Mouse (Mus musculus) heart, embryonic 11.5 days (tissue): ENCODE data around the gene Creb3l1. TPM values are rescaled to one million over a fixed set of nuclear protein-coding genes. Genes with fewer than 3 reads are reported as not detected.
A peak's percentile ranks its signal among the peaks of the same experiment; 100 is the strongest.

Experiments
- ATAC-seq: fragments of 200-750 bp; cut with Nextera tagmentation; replicated peaks from 2 replicates; pipeline ENCODE4 v1.8.0; 2017; ENCODE audit warnings: moderate library complexity; ENCODE audit not compliant: insufficient number of reproducible peaks, low FRiP score, low TSS enrichment
- H3K27ac ChIP-seq: fragments of 300-500 bp; sonication (generic); 2 replicates; pipeline ENCODE4 v1.5.1; 2014; ENCODE audit warnings: mild to moderate bottlenecking, low read depth, low read length
- H3K27me3 ChIP-seq: fragments of 300-500 bp; sonication (generic); 2 replicates; pipeline ENCODE4 v1.6.1; 2014; ENCODE audit warnings: mild to moderate bottlenecking, low read length, mixed read lengths; ENCODE audit not compliant: control insufficient read depth, insufficient read depth
- H3K36me3 ChIP-seq: fragments of 300-500 bp; sonication (generic); 2 replicates; pipeline ENCODE4 v1.6.1; 2014; ENCODE audit warnings: mild to moderate bottlenecking, low read length, moderate library complexity, mixed read lengths; ENCODE audit not compliant: control insufficient read depth, insufficient read depth
- H3K4me1 ChIP-seq: fragments of 300-500 bp; sonication (generic); 2 replicates; pipeline ENCODE4 v1.6.1; 2014; ENCODE audit warnings: low read length; ENCODE audit not compliant: control insufficient read depth, insufficient read depth
- H3K4me2 ChIP-seq: fragments of 300-500 bp; sonication (generic); 2 replicates; pipeline ENCODE4 v1.6.1; 2014; ENCODE audit warnings: mild to moderate bottlenecking, moderate library complexity
- H3K4me3 ChIP-seq: fragments of 300-500 bp; sonication (generic); 2 replicates; pipeline ENCODE4 v1.5.1; 2014; ENCODE audit warnings: low read depth, low read length
- H3K9ac ChIP-seq: fragments of 300-500 bp; sonication (generic); 2 replicates; pipeline ENCODE4 v1.6.1; 2014; ENCODE audit warnings: mild to moderate bottlenecking, low read depth, low read length, moderate library complexity
- H3K9me3 ChIP-seq: fragments of 300-500 bp; sonication (generic); replicated peaks from 2 replicates; pipeline ENCODE4 v1.6.1; 2016; ENCODE audit warnings: low read length; ENCODE audit not compliant: control insufficient read depth
- WGBS: fragments of 180-500 bp; shearing (Covaris S2); extraction: QIAGEN DNeasy Blood & Tissue Kit; methylation state at CpG from one replicate; pipeline ENCODE4 v1.1.7; 2014; ENCODE audit not compliant: insufficient replicate concordance; 5-methylcytosine and 5-hydroxymethylcytosine counted together
- polyA plus RNA-seq: library from polyadenylated mRNA; unstranded; fragments of >200 nt; fragmentation: Nextera tagmentation; extraction: Ambion mirVana; gene quantifications from 2 replicates; pipeline ENCODE4 v1.2.1, GENCODE M21; 2014

Gene Creb3l1
- polyA plus RNA-seq, 1 experiment from 2014 or later: 8.2 TPM

DNA sequence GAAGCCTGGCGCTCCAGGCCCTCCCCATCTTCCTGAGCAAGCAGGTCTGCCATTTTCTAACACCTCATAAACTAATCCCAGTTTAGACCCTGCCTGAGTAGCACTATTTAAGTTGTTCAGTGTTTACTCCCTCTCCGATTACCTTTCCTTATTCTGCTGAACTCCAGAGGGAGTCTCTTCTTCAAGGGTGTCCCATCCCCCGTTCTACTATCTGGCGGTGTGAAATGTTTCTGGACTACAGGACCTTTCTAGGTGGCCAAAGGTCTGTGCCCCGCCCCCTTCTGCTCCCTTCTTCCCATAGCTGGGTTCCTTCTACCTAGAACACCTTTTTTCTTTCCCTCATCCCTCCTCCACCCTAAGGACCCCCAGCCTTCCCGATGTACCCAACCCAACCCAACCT, 36.0 kb upstream of the Creb3l1 start:
- no peak for ATAC-seq
- H3K27me3 ChIP-seq: peaks cover 26% of the 10 kb centered on the region
- H3K27ac ChIP-seq: no peak overlapping the region
- no peaks in the 10 kb centered on the region for H3K36me3 ChIP-seq
- peaks cover 10% of the 10 kb centered on the region; the same call in 1 of the 2 replicates for H3K4me1 ChIP-seq
- no peaks in the 10 kb centered on the region for H3K9me3 ChIP-seq
- H3K4me2 ChIP-seq: peak overlapping the region; percentile 99
- peak overlapping the region; percentile 65 for H3K4me3 ChIP-seq
- H3K9ac ChIP-seq: no peak overlapping the region
- WGBS: 12% methylated on average over 6 of the region's 6 CpGs

GRCm38 (mm10) chr2:92059481-92060220, 35.3 kb upstream of the Creb3l1 start:
- no peak overlapping the region for H3K27ac ChIP-seq
- peak overlapping the region; percentile 99 for H3K4me2 ChIP-seq
- peak; percentile 49 for ATAC-seq
- peak overlapping the region; percentile 65 for H3K9ac ChIP-seq
- 0% methylated on average over 63 of the region's 63 CpGs for WGBS
- no peaks in the 10 kb centered on the region for H3K9me3 ChIP-seq
- H3K36me3 ChIP-seq: no peaks in the 10 kb centered on the region
- peaks cover 13% of the 10 kb centered on the region; the same call in 1 of the 2 replicates for H3K4me1 ChIP-seq
- H3K4me3 ChIP-seq: peak overlapping the region; percentile 65
- peaks cover 26% of the 10 kb centered on the region for H3K27me3 ChIP-seq

DNA sequence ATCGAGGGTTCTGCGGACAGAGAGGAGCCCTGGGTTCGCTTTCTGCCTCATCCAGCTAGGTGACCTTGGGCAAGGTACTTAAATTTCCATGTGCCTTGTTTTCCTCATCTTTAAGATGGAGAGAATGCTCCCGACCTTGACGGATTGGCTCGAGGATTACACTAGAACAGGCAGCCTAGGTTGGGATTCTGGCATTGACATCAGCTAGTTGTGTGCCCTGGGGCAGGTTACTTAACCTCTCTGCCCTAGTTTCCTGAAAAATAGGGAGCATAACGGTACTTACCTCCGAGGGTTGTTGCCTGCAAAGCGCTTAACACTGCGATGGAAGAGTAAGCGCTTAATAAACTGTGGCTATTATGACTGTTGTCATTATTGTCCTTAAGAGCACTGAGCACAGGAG, 34.6 kb upstream of the Creb3l1 start:
- H3K27ac ChIP-seq: no peak overlapping the region
- peaks cover 13% of the 10 kb centered on the region; the same call in 1 of the 2 replicates for H3K4me1 ChIP-seq
- H3K36me3 ChIP-seq: no peaks in the 10 kb centered on the region
- peaks cover 31% of the 10 kb centered on the region for H3K27me3 ChIP-seq
- no peaks in the 10 kb centered on the region for H3K9me3 ChIP-seq
- H3K4me2 ChIP-seq: peak overlapping the region; percentile 99
- H3K4me3 ChIP-seq: peak overlapping the region; percentile 65
- ATAC-seq: no peak
- WGBS: 3% methylated on average over 11 of the region's 11 CpGs
- 0 out of 2 replicates have a peak overlapping the region, but pooled peaks have one; percentile 35 for H3K9ac ChIP-seq

DNA sequence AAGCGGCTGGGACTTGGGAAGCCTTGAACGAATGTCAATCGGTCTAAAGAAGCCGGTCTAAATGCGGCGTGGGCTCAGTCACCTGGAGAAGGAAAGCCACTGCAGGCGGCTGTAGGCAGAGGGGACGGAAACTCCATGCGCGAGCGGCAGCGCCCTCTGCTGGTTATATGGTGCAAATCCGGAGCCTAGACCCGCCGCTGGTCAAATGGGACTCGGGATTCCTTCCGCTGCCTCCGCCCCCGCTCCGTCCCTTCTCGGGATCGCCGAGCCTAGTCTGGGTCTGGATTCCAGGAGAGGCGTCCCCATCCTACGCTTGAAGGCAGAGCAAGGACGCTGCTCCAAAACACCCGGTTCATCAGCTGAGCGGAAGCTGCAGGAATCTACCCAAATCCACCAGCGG, 34.2 kb upstream of the Creb3l1 start:
- under 1% methylated on average over 29 of the region's 29 CpGs for WGBS
- ATAC-seq: peak; percentile 41; the same call in 1 of the 2 replicates
- Histone ChIP-seq H3K9me3 (no peaks in the 10 kb centered on the region), H3K4me3 (peak overlapping the region; percentile 65), H3K27me3 (peaks cover 34% of the 10 kb centered on the region), H3K4me2 (peak overlapping the region; percentile 99), H3K4me1 (peaks cover 13% of the 10 kb centered on the region; the same call in 1 of the 2 replicates), H3K27ac (no peak overlapping the region), H3K36me3 (no peaks in the 10 kb centered on the region), H3K9ac (peak overlapping the region; percentile 35; the same call in 1 of the 2 replicates)

- no peaks in the 10 kb centered on the region for H3K36me3 ChIP-seq
- ATAC-seq: no peak
- no peak overlapping the region for H3K4me2 ChIP-seq
- no peak overlapping the region for H3K4me3 ChIP-seq
- H3K27me3 ChIP-seq: peaks cover 31% of the 10 kb centered on the region
- H3K27ac ChIP-seq: no peak overlapping the region
- WGBS: 79% methylated on average over 13 of the region's 13 CpGs
- H3K9me3 ChIP-seq: no peaks in the 10 kb centered on the region
- no peak overlapping the region for H3K9ac ChIP-seq
- peaks cover 13% of the 10 kb centered on the region; the same call in 1 of the 2 replicates for H3K4me1 ChIP-seq
These were observed 32.5 kb upstream of the Creb3l1 start for GRCm38 (mm10) chr2:92056760-92057159.

DNA sequence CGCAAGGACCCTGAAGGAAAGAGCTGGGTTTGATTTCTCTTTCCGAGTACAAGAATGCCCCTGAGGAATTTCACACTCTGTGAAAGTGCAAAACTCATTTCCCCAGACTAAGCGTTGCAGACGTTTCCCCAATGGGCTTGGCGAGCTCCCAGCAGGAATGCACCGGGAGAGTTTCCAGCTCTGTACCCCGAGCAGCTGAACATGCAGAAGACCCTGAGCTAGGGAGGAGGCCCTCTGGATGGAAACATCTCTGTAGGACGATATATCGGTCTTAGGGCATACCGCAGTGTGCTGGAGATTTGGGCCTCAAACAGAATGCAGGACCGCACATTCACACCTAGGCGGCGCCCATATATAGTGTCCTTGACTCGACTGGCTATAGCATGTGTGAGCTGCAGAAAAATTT, 31.5 kb upstream of the Creb3l1 start:
- peak overlapping the region; percentile 90 for H3K4me2 ChIP-seq
- H3K4me1 ChIP-seq: peaks cover 13% of the 10 kb centered on the region; the same call in 1 of the 2 replicates
- H3K27ac ChIP-seq: peak overlapping the region; percentile 63
- no peaks in the 10 kb centered on the region for H3K9me3 ChIP-seq
- WGBS: 2% methylated on average over 14 of the region's 14 CpGs
- H3K27me3 ChIP-seq: peaks cover 26% of the 10 kb centered on the region
- ATAC-seq: peak; percentile 44; the same call in 1 of the 2 replicates
- peak overlapping the region; percentile 42 for H3K4me3 ChIP-seq
- peak overlapping the region; percentile 68 for H3K9ac ChIP-seq
- no peaks in the 10 kb centered on the region for H3K36me3 ChIP-seq

GRCm38 (mm10) chr2:92055101-92055813, 31.0 kb upstream of the Creb3l1 start:
- Histone ChIP-seq H3K9me3 (no peaks in the 10 kb centered on the region), H3K4me2 (peak overlapping the region; percentile 90), H3K4me3 (peak overlapping the region; percentile 42), H3K27me3 (peaks cover 20% of the 10 kb centered on the region), H3K9ac (peak overlapping the region; percentile 68), H3K36me3 (no peaks in the 10 kb centered on the region), H3K4me1 (peaks cover 13% of the 10 kb centered on the region; the same call in 1 of the 2 replicates), H3K27ac (peak overlapping the region; percentile 63)
- peak; percentile 58 for ATAC-seq
- WGBS: 4% methylated on average over 38 of the region's 38 CpGs

DNA sequence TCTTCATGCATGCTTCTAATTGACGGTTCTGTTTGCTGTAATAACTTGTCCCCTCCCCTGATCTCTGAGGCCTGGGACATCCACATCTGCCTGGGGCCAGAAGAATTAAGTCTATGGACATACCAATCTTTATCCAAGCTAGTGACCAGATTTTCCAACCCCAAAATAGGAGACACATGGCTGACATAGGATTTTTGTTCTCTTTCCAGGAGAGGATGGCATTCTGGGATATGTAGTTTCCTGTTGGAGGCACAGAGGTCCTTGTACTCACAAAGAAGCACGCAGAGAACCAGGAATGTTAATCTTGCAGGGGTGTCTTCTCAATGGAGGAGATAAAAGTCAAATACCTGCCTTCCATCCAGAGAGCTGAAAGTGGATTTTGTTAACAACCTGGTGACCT, 28.5 kb upstream of the Creb3l1 start:
- Histone ChIP-seq H3K4me3 (no peak overlapping the region), H3K4me1 (peaks cover 12% of the 10 kb centered on the region; the same call in 1 of the 2 replicates), H3K27ac (no peak overlapping the region), H3K36me3 (no peaks in the 10 kb centered on the region), H3K27me3 (peaks cover 7% of the 10 kb centered on the region), H3K9ac (no peak overlapping the region), H3K9me3 (no peaks in the 10 kb centered on the region), H3K4me2 (no peak overlapping the region)
- ATAC-seq: no peak
- WGBS: 52% methylated on average over 2 of the region's 2 CpGs
